ENCODE assay signal across 9 mouse cellular contexts in genomic region chr1:180943032-180943644, GRCm38 (mm10). TPM values are rescaled to one million over a fixed set of nuclear protein-coding genes. Genes with fewer than 3 reads are reported as not detected.
DNase-seq lines count a peak whose midpoint lies in the region; ATAC-seq and TF ChIP-seq lines count a peak whose summit lies in the region.
"Had no signal": no experiment of that assay in that cellular context is flagged by ENCODE, and none has a peak within 500 bp of the region (broad histone marks: within the 10 kb centered on the region; RNA-seq: fewer than 3 reads in every experiment).

No protein-coding gene starts in this region.

- no peak for DNase-seq in kidney, postnatal 4 days
- DNase-seq in adipocyte (ENCODE audit: low spot score): peak; percentile 13
- DNase-seq in liver, embryonic 14.5 days (ENCODE audit: low read depth in 3 of 3, low spot score in 3 of 3): no peak
- no peak for DNase-seq in frontal cortex, postnatal 36 days (ENCODE audit: low spot score in 2 of 2)
- no peak for DNase-seq in left cerebral cortex, postnatal 36 days (ENCODE audit: low spot score in 2 of 2)
- DNase-seq in spleen, adult 18-20 months: no peak

- ATAC-seq in kidney, embryonic 15.5 days (replicated peaks; ENCODE audit: low FRiP score): no peak
- ATAC-seq in heart, embryonic 14.5 days (ENCODE audit: insufficient number of reproducible peaks, insufficient read depth, low FRiP score, low read depth): no peak
- ATAC-seq in liver, embryonic 14.5 days (ENCODE audit: insufficient read depth): no peak

- no peak for TF ChIP-seq EP300 in liver, embryonic 14.5 days (IDR thresholded peaks at IDR 0.05; ENCODE audit: low read depth)

- H3K4me1 ChIP-seq in kidney, embryonic 15.5 days: peaks cover 51% of the 10 kb centered on the region
- H3K4me1 ChIP-seq in heart, embryonic 14.5 days (ENCODE audit: control insufficient read depth in 2 of 2, insufficient read depth in 2 of 2, low read length in 2 of 2): peaks cover 25 to 40% of the 10 kb centered on the region in 2 experiments; a peak in 3 of 4 replicates
- peaks cover 34 to 43% of the 10 kb centered on the region in 2 experiments for H3K4me1 ChIP-seq in liver, embryonic 14.5 days (replicated peaks; ENCODE audit: control insufficient read depth in 2 of 2, insufficient read depth in 2 of 2, low read length in 1 of 2)

- H3K27ac ChIP-seq in kidney, embryonic 15.5 days: peak overlapping the region; percentile 61; the same call in 1 of the 2 replicates
- H3K27ac ChIP-seq in heart, embryonic 14.5 days (replicated peaks in 1 of 2; ENCODE audit: control insufficient read depth in 1 of 2, insufficient read depth in 1 of 2, low read depth in 2 of 2, low read length in 2 of 2): peak overlapping the region; percentile 86 to 88; a peak in 3 of 4 replicates
- peak overlapping the region; percentile 84 for H3K27ac ChIP-seq in liver, embryonic 14.5 days

- peak overlapping the region; percentile 78 for H3K4me3 ChIP-seq in kidney, embryonic 15.5 days (replicated peaks)
- H3K4me3 ChIP-seq in heart, embryonic 14.5 days (ENCODE audit: control insufficient read depth in 1 of 2, insufficient read depth in 1 of 2, low read depth in 1 of 2, low read length in 2 of 2): peak overlapping the region; percentile 91 to 92
- H3K4me3 ChIP-seq in liver, embryonic 14.5 days (ENCODE audit: insufficient read depth in 1 of 2, low read depth in 2 of 2, low read length in 2 of 2): peak overlapping the region; percentile 65 to 98

- peaks cover 22% of the 10 kb centered on the region for H3K27me3 ChIP-seq in kidney, embryonic 15.5 days
- H3K27me3 ChIP-seq in heart, embryonic 14.5 days (ENCODE audit: control insufficient read depth, insufficient read depth, low read length): peaks cover under 1% of the 10 kb centered on the region; the same call in 1 of the 2 replicates
- H3K27me3 ChIP-seq in liver, embryonic 14.5 days (ENCODE audit: control insufficient read depth, insufficient read depth, low read length): no peaks in the 10 kb centered on the region
- H3K27me3 ChIP-seq: Patski had no signal

- no peaks in the 10 kb centered on the region for H3K9me3 ChIP-seq in kidney, embryonic 15.5 days (replicated peaks)
- no peaks in the 10 kb centered on the region for H3K9me3 ChIP-seq in heart, embryonic 14.5 days (ENCODE audit: control insufficient read depth, low read length)
- H3K9me3 ChIP-seq in liver, embryonic 14.5 days (ENCODE audit: control insufficient read depth, low read length): no peaks in the 10 kb centered on the region

- peaks cover 8% of the 10 kb centered on the region; the same call in 1 of the 2 replicates for H3K36me3 ChIP-seq in kidney, embryonic 15.5 days
- peaks cover 15% of the 10 kb centered on the region for H3K36me3 ChIP-seq in heart, embryonic 14.5 days (ENCODE audit: control insufficient read depth, insufficient read depth, low read length)
- H3K36me3 ChIP-seq in liver, embryonic 14.5 days (replicated peaks; ENCODE audit: control insufficient read depth, insufficient read depth, low read depth): no peaks in the 10 kb centered on the region

- WGBS in kidney, embryonic 15.5 days: 50% methylated on average over 11 of the region's 11 CpGs
- whole genome bisulfite sequencing in heart, embryonic 14.5 days: 45% methylated on average over 11 of the region's 11 CpGs
- WGBS in liver, embryonic 14.5 days (ENCODE audit: insufficient replicate concordance): 53% methylated on average over 11 of the region's 11 CpGs

- intact Hi-C loops in left cerebral cortex, postnatal 36 days (cut with DNase I): no loop called here

- H3K9ac ChIP-seq in kidney, embryonic 15.5 days: peak overlapping the region; percentile 66
- peak overlapping the region; percentile 87 for H3K9ac ChIP-seq in heart, embryonic 14.5 days (ENCODE audit: low read length)
- H3K9ac ChIP-seq in liver, embryonic 14.5 days (replicated peaks): peak overlapping the region; percentile 95

- H3K4me2 ChIP-seq in kidney, embryonic 15.5 days: peak overlapping the region; percentile 95
- peak overlapping the region; percentile 88 for H3K4me2 ChIP-seq in heart, embryonic 14.5 days (ENCODE audit: low read length)
- peak overlapping the region; percentile 100 for H3K4me2 ChIP-seq in liver, embryonic 14.5 days (ENCODE audit: low read depth)

- TF ChIP-seq CTCF in liver, embryonic 14.5 days (IDR thresholded peaks at IDR 0.05; ENCODE audit: low read depth): no peak

RNA-seq across cellular contexts. Expression of gene Tmem63a, which starts 1.0 kb away (rescaled TPM):
- 10.2 and 12.5 TPM in 2 replicates for polyA plus RNA-seq in kidney, embryonic 15.5 days (2015; fragmentation: Nextera tagmentation; extraction: Ambion mirVana)
- 9.1 and 9.3 TPM in 2 replicates for polyA plus RNA-seq in heart, embryonic 14.5 days (2014; fragmentation: Nextera tagmentation; extraction: Ambion mirVana)
- 6.8 and 7.2 TPM in 2 replicates for polyA plus RNA-seq in liver, embryonic 14.5 days (2012; rRNA removed)
- 4.3 and 4.6 TPM in 2 replicates for polyA plus RNA-seq in liver, embryonic 14.5 days (2014; fragmentation: Nextera tagmentation; extraction: Ambion mirVana)
- total RNA-seq in left cerebral cortex, postnatal 36 days (2021): 10 to 100 TPM; 13.8 to 20.6 TPM

RNA-seq across cellular contexts. Expression of gene Lefty1, which starts 8.3 kb away (rescaled TPM):
- 1.3 TPM in 2 replicates for polyA plus RNA-seq in kidney, embryonic 15.5 days (2015; fragmentation: Nextera tagmentation; extraction: Ambion mirVana)
- polyA plus RNA-seq in heart, embryonic 14.5 days (2014; fragmentation: Nextera tagmentation; extraction: Ambion mirVana): 1.1 and 1.5 TPM in 2 replicates
- 9.2 and 9.5 TPM in 2 replicates for polyA plus RNA-seq in liver, embryonic 14.5 days (2012; rRNA removed)
- 4.9 and 5.6 TPM in 2 replicates for polyA plus RNA-seq in liver, embryonic 14.5 days (2014; fragmentation: Nextera tagmentation; extraction: Ambion mirVana)
- under 1 TPM in 1 of 2 experiments, not detected in 1; 0.20 TPM for total RNA-seq in left cerebral cortex, postnatal 36 days (2021)

RNA-seq across cellular contexts. Expression of gene Pycr2, which starts 39.0 kb away (rescaled TPM):
- 96.2 and 103 TPM in 2 replicates for polyA plus RNA-seq in kidney, embryonic 15.5 days (2015; fragmentation: Nextera tagmentation; extraction: Ambion mirVana)
- 42.1 and 46.0 TPM in 2 replicates for polyA plus RNA-seq in heart, embryonic 14.5 days (2014; fragmentation: Nextera tagmentation; extraction: Ambion mirVana)
- polyA plus RNA-seq in liver, embryonic 14.5 days (2012; rRNA removed): 47.9 and 52.0 TPM in 2 replicates
- polyA plus RNA-seq in liver, embryonic 14.5 days (2014; fragmentation: Nextera tagmentation; extraction: Ambion mirVana): 84.6 and 94.7 TPM in 2 replicates
- 10 to 100 TPM; 26.0 to 27.3 TPM for total RNA-seq in left cerebral cortex, postnatal 36 days (2021)

RNA-seq across cellular contexts. Expression of gene Lefty2, which starts 50.2 kb away (rescaled TPM):
- 0.12 TPM in 1 of 2 replicates, not detected in the other for polyA plus RNA-seq in kidney, embryonic 15.5 days (2015; fragmentation: Nextera tagmentation; extraction: Ambion mirVana)
- polyA plus RNA-seq in heart, embryonic 14.5 days (2014; fragmentation: Nextera tagmentation; extraction: Ambion mirVana): not detected in 2 replicates
- not detected in 2 replicates for polyA plus RNA-seq in liver, embryonic 14.5 days (2012; rRNA removed)
- polyA plus RNA-seq in liver, embryonic 14.5 days (2014; fragmentation: Nextera tagmentation; extraction: Ambion mirVana): not detected in 2 replicates
- total RNA-seq in left cerebral cortex, postnatal 36 days (2021): under 1 TPM; 0.69 to 0.77 TPM
